Mouse (Mus musculus) kidney, embryonic 16.5 days (tissue): ENCODE data around the gene Slc24a3. TPM values are rescaled to one million over a fixed set of nuclear protein-coding genes. Genes with fewer than 3 reads are reported as not detected.

Experiments
- ATAC-seq: fragments of 200-750 bp; cut with Nextera tagmentation; 2 replicates; pipeline ENCODE4 v1.8.0; 2017; ENCODE audit warnings: moderate TSS enrichment; ENCODE audit not compliant: low FRiP score, low TSS enrichment
- H3K27ac ChIP-seq: fragments of 300-500 bp; sonication (generic); 2 replicates; pipeline ENCODE4 v1.5.1; 2014; ENCODE audit warnings: low read length
- H3K27me3 ChIP-seq: fragments of 300-500 bp; sonication (generic); 2 replicates; pipeline ENCODE4 v1.6.1; 2014; ENCODE audit warnings: low read length, control low read depth, mixed read lengths; ENCODE audit not compliant: insufficient read depth
- H3K36me3 ChIP-seq: fragments of 300-500 bp; sonication (generic); 2 replicates; pipeline ENCODE4 v1.6.1; 2014; ENCODE audit warnings: low read length, control low read depth, mixed read lengths; ENCODE audit not compliant: insufficient read depth
- H3K4me1 ChIP-seq: fragments of 300-500 bp; sonication (generic); 2 replicates; pipeline ENCODE4 v1.6.1; 2014; ENCODE audit warnings: low read length, control low read depth, mixed read lengths; ENCODE audit not compliant: insufficient read depth
- H3K4me2 ChIP-seq: fragments of 300-500 bp; sonication (generic); replicated peaks from 2 replicates; pipeline ENCODE4 v1.6.1; 2014; ENCODE audit warnings: low read depth, low read length
- H3K4me3 ChIP-seq: fragments of 300-500 bp; sonication (generic); 2 replicates; pipeline ENCODE4 v1.5.1; 2014; ENCODE audit warnings: mild to moderate bottlenecking, low read length
- H3K9ac ChIP-seq: fragments of 300-500 bp; sonication (generic); replicated peaks from 2 replicates; pipeline ENCODE4 v1.6.1; 2014; ENCODE audit warnings: low read length
- H3K9me3 ChIP-seq: fragments of 300-500 bp; sonication (generic); 2 replicates; pipeline ENCODE4 v1.6.1; 2016; ENCODE audit warnings: low read length, control low read depth
- WGBS: fragments of 180-500 bp; shearing (Covaris S2); extraction: QIAGEN DNeasy Blood & Tissue Kit; methylation state at CpG from one replicate; pipeline ENCODE4 v1.1.7; 2014; 5-methylcytosine and 5-hydroxymethylcytosine counted together
- polyA plus RNA-seq: library from polyadenylated mRNA; unstranded; fragments of >200 nt; fragmentation: Nextera tagmentation; extraction: Ambion mirVana; gene quantifications from 2 replicates; pipeline ENCODE4 v1.2.1, GENCODE M21; 2015

Slc24a3 gene
- polyA plus RNA-seq, 1 experiment from 2014 or later: 1.0 TPM

GRCm38 (mm10) chr2:145501472-145501871 lies 333.9 kb downstream of the Slc24a3 start:
- 88% methylated on average over 1 of the region's 1 CpGs for WGBS
- Histone ChIP-seq H3K36me3 (no peaks in the 10 kb centered on the region), H3K4me1 (no peaks in the 10 kb centered on the region), H3K27ac (no peak overlapping the region), H3K9ac (no peak overlapping the region), H3K27me3 (no peaks in the 10 kb centered on the region), H3K4me2 (no peak overlapping the region), H3K9me3 (no peaks in the 10 kb centered on the region), H3K4me3 (no peak overlapping the region)
- no peak for ATAC-seq

GRCm38 (mm10) chr2:145507702-145508101 lies 340.1 kb downstream of the Slc24a3 start:
- Histone ChIP-seq H3K4me1 (no peaks in the 10 kb centered on the region), H3K27ac (no peak overlapping the region), H3K36me3 (no peaks in the 10 kb centered on the region), H3K27me3 (no peaks in the 10 kb centered on the region), H3K9me3 (no peaks in the 10 kb centered on the region), H3K4me2 (no peak overlapping the region), H3K4me3 (no peak overlapping the region), H3K9ac (no peak overlapping the region)
- no peak for ATAC-seq
- WGBS: 67% methylated on average over 2 of the region's 2 CpGs

- Histone ChIP-seq H3K9me3 (no peaks in the 10 kb centered on the region), H3K4me3 (no peak overlapping the region), H3K9ac (no peak overlapping the region), H3K27ac (no peak overlapping the region), H3K4me1 (no peaks in the 10 kb centered on the region), H3K27me3 (no peaks in the 10 kb centered on the region), H3K4me2 (no peak overlapping the region), H3K36me3 (no peaks in the 10 kb centered on the region)
- ATAC-seq: no peak
- WGBS: 83% methylated on average over 7 of the region's 7 CpGs
Measured at GRCm38 (mm10) chr2:145510650-145511225, 343.2 kb downstream of the Slc24a3 start.

- Histone ChIP-seq H3K27ac (no peak overlapping the region), H3K36me3 (no peaks in the 10 kb centered on the region), H3K4me2 (no peak overlapping the region), H3K27me3 (no peaks in the 10 kb centered on the region), H3K9ac (no peak overlapping the region), H3K4me1 (no peaks in the 10 kb centered on the region), H3K9me3 (no peaks in the 10 kb centered on the region), H3K4me3 (no peak overlapping the region)
- WGBS: 60% methylated on average over 4 of the region's 4 CpGs
- ATAC-seq: no peak; the same call in 1 of the 2 replicates
Measured at GRCm38 (mm10) chr2:145515956-145516355, 348.4 kb downstream of the Slc24a3 start.

GRCm38 (mm10) chr2:145517346-145517745 lies 349.8 kb downstream of the Slc24a3 start:
- WGBS: 51% methylated on average over 9 of the region's 9 CpGs
- H3K9ac ChIP-seq: no peak overlapping the region
- H3K36me3 ChIP-seq: no peaks in the 10 kb centered on the region
- no peaks in the 10 kb centered on the region for H3K9me3 ChIP-seq
- no peak overlapping the region for H3K4me3 ChIP-seq
- H3K4me2 ChIP-seq: no peak overlapping the region
- ATAC-seq: peak; percentile 82
- H3K4me1 ChIP-seq: no peaks in the 10 kb centered on the region
- H3K27ac ChIP-seq: no peak overlapping the region
- no peaks in the 10 kb centered on the region for H3K27me3 ChIP-seq

- no peaks in the 10 kb centered on the region for H3K4me1 ChIP-seq
- ATAC-seq: no peak
- H3K9ac ChIP-seq: no peak overlapping the region
- no peaks in the 10 kb centered on the region for H3K27me3 ChIP-seq
- no peaks in the 10 kb centered on the region for H3K36me3 ChIP-seq
- no peak overlapping the region for H3K27ac ChIP-seq
- WGBS: 81% methylated on average over 3 of the region's 3 CpGs
- no peaks in the 10 kb centered on the region for H3K9me3 ChIP-seq
- H3K4me3 ChIP-seq: no peak overlapping the region
- H3K4me2 ChIP-seq: no peak overlapping the region
Measured at GRCm38 (mm10) chr2:145522017-145522416, 354.5 kb downstream of the Slc24a3 start.

GRCm38 (mm10) chr2:145523381-145523780 lies 355.8 kb downstream of the Slc24a3 start:
- Histone ChIP-seq H3K9me3 (no peaks in the 10 kb centered on the region), H3K27me3 (no peaks in the 10 kb centered on the region), H3K9ac (no peak overlapping the region), H3K27ac (no peak overlapping the region), H3K36me3 (no peaks in the 10 kb centered on the region), H3K4me2 (no peak overlapping the region), H3K4me3 (no peak overlapping the region), H3K4me1 (no peaks in the 10 kb centered on the region)
- 90% methylated on average over 4 of the region's 4 CpGs for WGBS
- no peak for ATAC-seq

GRCm38 (mm10) chr2:145527151-145527550 lies 359.6 kb downstream of the Slc24a3 start:
- no peak for ATAC-seq
- WGBS: 78% methylated on average over 1 of the region's 1 CpGs
- no peak overlapping the region for H3K27ac ChIP-seq

GRCm38 (mm10) chr2:145530941-145531353 lies 363.4 kb downstream of the Slc24a3 start:
- Histone ChIP-seq H3K4me3 (no peak overlapping the region), H3K9ac (no peak overlapping the region), H3K4me1 (no peaks in the 10 kb centered on the region), H3K36me3 (no peaks in the 10 kb centered on the region), H3K27ac (no peak overlapping the region), H3K9me3 (no peaks in the 10 kb centered on the region), H3K27me3 (no peaks in the 10 kb centered on the region), H3K4me2 (no peak overlapping the region)
- WGBS: 52% methylated on average over 4 of the region's 4 CpGs
- no peak for ATAC-seq

More at GRCm38 (mm10) chr2:145527151-145527550, 359.6 kb downstream of the Slc24a3 start:
- H3K36me3 ChIP-seq: no peaks in the 10 kb centered on the region
- no peak overlapping the region for H3K9ac ChIP-seq
- no peaks in the 10 kb centered on the region for H3K27me3 ChIP-seq
- H3K4me2 ChIP-seq: no peak overlapping the region
- no peaks in the 10 kb centered on the region for H3K9me3 ChIP-seq
- no peaks in the 10 kb centered on the region for H3K4me1 ChIP-seq
- no peak overlapping the region for H3K4me3 ChIP-seq

GRCm38 (mm10) chr2:145533086-145533485 lies 365.5 kb downstream of the Slc24a3 start:
- Histone ChIP-seq H3K4me3 (no peak overlapping the region), H3K9ac (no peak overlapping the region), H3K27me3 (no peaks in the 10 kb centered on the region), H3K4me2 (no peak overlapping the region), H3K9me3 (no peaks in the 10 kb centered on the region), H3K4me1 (no peaks in the 10 kb centered on the region), H3K36me3 (no peaks in the 10 kb centered on the region), H3K27ac (no peak overlapping the region)
- ATAC-seq: no peak
- 73% methylated on average over 2 of the region's 2 CpGs for WGBS
